ENCODE assay signal across 8 mouse cellular contexts in genomic region chr2:104743160-104743559, GRCm38 (mm10). TPM values are rescaled to one million over a fixed set of nuclear protein-coding genes. Genes with fewer than 3 reads are reported as not detected.
A peak's percentile ranks its signal among the peaks of the same experiment; 100 is the strongest.
DNase-seq lines count a peak whose midpoint lies in the region; ATAC-seq lines count a peak whose summit lies in the region.

No protein-coding gene starts in this region.

- 15% methylated on average over 7 of the region's 7 CpGs for WGBS in forebrain, embryonic 14.5 days
- WGBS in kidney, embryonic 14.5 days = 5% methylated on average over 7 of the region's 7 CpGs

- no peak overlapping the region for H3K27ac ChIP-seq in forebrain, embryonic 14.5 days (ENCODE audit: low read depth, low read length)
- peak overlapping the region; percentile 85 for H3K27ac ChIP-seq in kidney, embryonic 14.5 days (ENCODE audit: low read depth, low read length)

- ATAC-seq in erythroblast, adult 5-6 weeks (replicated peaks; ENCODE audit: low FRiP score, poor library complexity, severe bottlenecking) = no peak
- ATAC-seq in forebrain, embryonic 14.5 days = no peak
- ATAC-seq in kidney, embryonic 14.5 days (ENCODE audit: low FRiP score, low TSS enrichment) = peak; percentile 51; the same call in 1 of the 2 replicates

- H3K4me2 ChIP-seq in forebrain, embryonic 14.5 days (ENCODE audit: low read length) = peak overlapping the region; percentile 99
- peak overlapping the region; percentile 91 for H3K4me2 ChIP-seq in kidney, embryonic 14.5 days (replicated peaks; ENCODE audit: low read depth, low read length)

- peak overlapping the region; percentile 69 for H3K4me3 ChIP-seq in erythroblast, embryonic 14.5 days (replicated peaks)
- peak overlapping the region; percentile 70 for H3K4me3 ChIP-seq in forebrain, embryonic 14.5 days (ENCODE audit: low read depth, low read length)
- peak overlapping the region; percentile 84 for H3K4me3 ChIP-seq in kidney, embryonic 14.5 days (ENCODE audit: low read length)

- peaks cover 15% of the 10 kb centered on the region for H3K4me1 ChIP-seq in erythroblast, embryonic 14.5 days (ENCODE audit: control insufficient read depth)
- peaks cover 19% of the 10 kb centered on the region for H3K4me1 ChIP-seq in forebrain, embryonic 14.5 days (ENCODE audit: control insufficient read depth, insufficient read depth, low read length)
- H3K4me1 ChIP-seq in kidney, embryonic 14.5 days (ENCODE audit: control insufficient read depth, insufficient read depth, low read length) = peaks cover 25% of the 10 kb centered on the region

- peak overlapping the region; percentile 66; the same call in 1 of the 2 replicates for H3K9ac ChIP-seq in forebrain, embryonic 14.5 days (ENCODE audit: low read length)
- peak overlapping the region; percentile 85; the same call in 1 of the 2 replicates for H3K9ac ChIP-seq in kidney, embryonic 14.5 days (ENCODE audit: low read depth, low read length)

- DNase-seq in forebrain, embryonic 14.5 days (ENCODE audit: low spot score) = no peak
- peak; percentile 30 for DNase-seq in lung, postnatal 14 days
- DNase-seq in urinary bladder, postnatal 25 days (ENCODE audit: low spot score) = no peak
- no peak for DNase-seq in adrenal gland, adult 18-20 months (ENCODE audit: low spot score in 2 of 2)
- DNase-seq in layer of hippocampus, adult 9-11 months = no peak

- H3K36me3 ChIP-seq in erythroblast, embryonic 14.5 days (ENCODE audit: control insufficient read depth) = no peaks in the 10 kb centered on the region
- no peaks in the 10 kb centered on the region for H3K36me3 ChIP-seq in forebrain, embryonic 14.5 days (ENCODE audit: control insufficient read depth, insufficient read depth, low read length)
- H3K36me3 ChIP-seq in kidney, embryonic 14.5 days (ENCODE audit: control insufficient read depth, insufficient read depth, low read length) = no peaks in the 10 kb centered on the region

- H3K9me3 ChIP-seq in erythroblast, embryonic 14.5 days (ENCODE audit: control insufficient read depth, low read length) = no peaks in the 10 kb centered on the region
- no peaks in the 10 kb centered on the region for H3K9me3 ChIP-seq in forebrain, embryonic 14.5 days (replicated peaks; ENCODE audit: control insufficient read depth, low read length)
- H3K9me3 ChIP-seq in kidney, embryonic 14.5 days (ENCODE audit: control insufficient read depth, low read length) = no peaks in the 10 kb centered on the region

- peaks cover 45% of the 10 kb centered on the region for H3K27me3 ChIP-seq in erythroblast, embryonic 14.5 days (ENCODE audit: control insufficient read depth)
- H3K27me3 ChIP-seq in forebrain, embryonic 14.5 days (replicated peaks; ENCODE audit: control insufficient read depth, insufficient read depth, low read length) = no peaks in the 10 kb centered on the region
- H3K27me3 ChIP-seq in kidney, embryonic 14.5 days (ENCODE audit: control insufficient read depth, insufficient read depth, low read length) = no peaks in the 10 kb centered on the region

RNA-seq across cellular contexts. Expression of gene Depdc7, which starts 0.5 kb away (rescaled TPM):
- 0.10 TPM in 1 of 2 replicates, not detected in the other for polyA plus RNA-seq in erythroblast, embryonic 14.5 days (2012)
- total RNA-seq in erythroblast, adult 5-6 weeks (2015; ENCODE audit: low replicate concordance) = 1.9 TPM in 1 of 2 replicates, not detected in the other
- total RNA-seq in erythroblast, adult 5-6 weeks (2017; ENCODE audit: low replicate concordance) = 0.17 TPM in 1 of 2 replicates, not detected in the other
- polyA plus RNA-seq in forebrain, embryonic 14.5 days (2014; fragmentation: Nextera tagmentation; extraction: Ambion mirVana) = 3.6 and 3.8 TPM in 2 replicates
- polyA plus RNA-seq in kidney, embryonic 14.5 days (2014; fragmentation: Nextera tagmentation; extraction: Ambion mirVana) = 18.5 and 20.7 TPM in 2 replicates
- 1 to 10 TPM in 1 of 2 experiments, under 1 TPM in 1; 0.66 to 1.2 TPM for total RNA-seq in adrenal gland, adult 18-20 months (2021)

RNA-seq across cellular contexts. Expression of gene Pin1rt1, which starts 27.0 kb away (rescaled TPM):
- polyA plus RNA-seq in erythroblast, embryonic 14.5 days (2012) = not detected in 2 replicates
- not detected in 2 replicates for total RNA-seq in erythroblast, adult 5-6 weeks (2015; ENCODE audit: low replicate concordance)
- total RNA-seq in erythroblast, adult 5-6 weeks (2017; ENCODE audit: low replicate concordance) = not detected in 2 replicates
- polyA plus RNA-seq in forebrain, embryonic 14.5 days (2014; fragmentation: Nextera tagmentation; extraction: Ambion mirVana) = not detected in 2 replicates
- polyA plus RNA-seq in kidney, embryonic 14.5 days (2014; fragmentation: Nextera tagmentation; extraction: Ambion mirVana) = not detected in 2 replicates
- not detected for total RNA-seq in adrenal gland, adult 18-20 months (2021)

RNA-seq across cellular contexts. Expression of gene Tcp11l1, which starts 31.2 kb away (rescaled TPM):
- 0.07 TPM in 1 of 2 replicates, not detected in the other for polyA plus RNA-seq in erythroblast, embryonic 14.5 days (2012)
- total RNA-seq in erythroblast, adult 5-6 weeks (2015; ENCODE audit: low replicate concordance) = 2.7 TPM in 1 of 2 replicates, not detected in the other
- total RNA-seq in erythroblast, adult 5-6 weeks (2017; ENCODE audit: low replicate concordance) = 1.8 and 3.2 TPM in 2 replicates
- polyA plus RNA-seq in forebrain, embryonic 14.5 days (2014; fragmentation: Nextera tagmentation; extraction: Ambion mirVana) = 43.8 and 52.7 TPM in 2 replicates
- 57.0 and 59.1 TPM in 2 replicates for polyA plus RNA-seq in kidney, embryonic 14.5 days (2014; fragmentation: Nextera tagmentation; extraction: Ambion mirVana)
- total RNA-seq in adrenal gland, adult 18-20 months (2021) = 10 to 100 TPM; 10.4 to 11.2 TPM

Comparison
In these comparisons a context has a peak if more than half of its experiments do, and no peak if none do; other contexts are left out.
1. RNA of gene Tcp11l1, which starts 31.2 kb away (polyA plus RNA-seq): 57.0 to 59.1 TPM in kidney, embryonic 14.5 days and 43.8 to 52.7 TPM in forebrain, embryonic 14.5 days; 0.07 TPM in erythroblast, embryonic 14.5 days; every median in the first group is over 10 times any median in the second.
2. Peak in every context shown above with its lines, with median percentiles within 50 percentile points of each other: H3K4me3 ChIP-seq.